Mouse (Mus musculus) inflammation-experienced regulatory T-cells, adult 16 weeks (primary cell): ENCODE results near the gene Chst8. TPM values are rescaled to one million over a fixed set of nuclear protein-coding genes. Genes with fewer than 3 reads are reported as not detected.

Source experiments
- polyA plus RNA-seq: library from polyadenylated mRNA; unstranded; fragments of 100-300 nt; shearing (Covaris generic); gene quantifications from one replicate; pipeline ENCODE4 v1.2.1, GENCODE M21; 2017

Gene Chst8
- not detected for polyA plus RNA-seq

GRCm38 (mm10) chr7:34812531-34813111 lies at the start of gene Chst8:
Chst8 (minus strand) TSS chr7:34812711.

DNA sequence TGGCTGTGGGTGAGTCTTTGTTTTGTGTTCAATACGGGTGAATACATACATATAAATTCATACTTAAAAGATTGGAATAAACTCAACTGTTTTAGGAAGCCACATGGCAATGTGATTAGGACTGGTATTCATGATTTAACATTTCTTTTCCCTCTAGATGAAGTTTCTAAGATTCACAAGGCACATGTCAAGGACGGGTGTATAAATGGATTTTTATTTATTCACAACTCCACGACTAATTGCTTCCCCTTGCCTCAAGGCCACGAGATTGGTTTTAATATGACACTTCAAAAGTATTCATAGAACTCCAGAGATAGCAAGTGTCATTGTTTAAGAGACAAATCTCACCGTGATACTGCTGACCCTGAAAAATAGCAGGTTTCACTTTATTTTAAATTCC lies 155.9 kb downstream of the Chst8 start, which contains the start of gene Kctd15:
Gene Kctd15, minus strand, starts transcription at position 101 of the 400 bp plus-strand sequence.

Other genes starting within 250 kb of the Chst8 start
- gene Kctd15, start 156.0 kb downstream of the Chst8 start, polyA plus RNA-seq = not detected
- 58.0 TPM for gene Pepd, start 99.7 kb upstream of the Chst8 start, polyA plus RNA-seq
- 8.3 TPM for gene Cebpg, start 243.9 kb upstream of the Chst8 start, polyA plus RNA-seq